ENCODE assay signal across 17 mouse cellular contexts in genomic region chr12:9872236-9872635, GRCm38 (mm10).
DNase-seq lines count a peak whose midpoint lies in the region; ATAC-seq lines count a peak whose summit lies in the region.
"Had no signal": no experiment of that assay in that cellular context is flagged by ENCODE, and none has a peak within 500 bp of the region (broad histone marks: within the 10 kb centered on the region; RNA-seq: fewer than 3 reads in every experiment).

No protein-coding gene starts in this region.

- H3K4me3 ChIP-seq in forebrain, embryonic 14.5 days (ENCODE audit: low read depth, low read length) = no peak overlapping the region
- H3K4me3 ChIP-seq in forebrain, embryonic 11.5 days (ENCODE audit: low read depth, low read length) = no peak overlapping the region
- H3K4me3 ChIP-seq: intestine, embryonic 15.5 days; limb, embryonic 12.5 days; midbrain, embryonic 10.5 days had no signal

- DNase-seq in forebrain, embryonic 14.5 days (ENCODE audit: low spot score) = peak; percentile 3
- no peak for DNase-seq in forebrain, embryonic 11.5 days (ENCODE audit: low spot score)
- peak; percentile 19 to 26 for DNase-seq in layer of hippocampus, postnatal 10 days (ENCODE audit: low spot score in 2 of 2)
- no peak for DNase-seq in layer of hippocampus, adult 8-10 months (ENCODE audit: low spot score in 2 of 2)
- peak; percentile 3 for DNase-seq in cerebellum, adult 11 months
- DNase-seq in cerebellum, postnatal 25 days = peak; percentile 56 to 67
- no peak for DNase-seq in thymus, adult 18-20 months
- DNase-seq: layer of hippocampus, postnatal 36 days; spleen, adult 18-20 months; thymus, postnatal 25 days had no signal

- no peaks in the 10 kb centered on the region for H3K4me1 ChIP-seq in forebrain, embryonic 14.5 days (ENCODE audit: control insufficient read depth, insufficient read depth, low read length)
- no peaks in the 10 kb centered on the region for H3K4me1 ChIP-seq in forebrain, embryonic 11.5 days (replicated peaks; ENCODE audit: control insufficient read depth, insufficient read depth, low read length)
- H3K4me1 ChIP-seq: intestine, embryonic 15.5 days; limb, embryonic 12.5 days; midbrain, embryonic 10.5 days had no signal

- 84% methylated on average over 4 of the region's 4 CpGs for WGBS in forebrain, embryonic 14.5 days
- 85% methylated on average over 4 of the region's 4 CpGs for WGBS in forebrain, embryonic 11.5 days

- no peaks in the 10 kb centered on the region for H3K27me3 ChIP-seq in forebrain, embryonic 14.5 days (replicated peaks; ENCODE audit: control insufficient read depth, insufficient read depth, low read length)
- no peaks in the 10 kb centered on the region for H3K27me3 ChIP-seq in forebrain, embryonic 11.5 days (ENCODE audit: control insufficient read depth, insufficient read depth, low read length)
- H3K27me3 ChIP-seq: intestine, embryonic 15.5 days; limb, embryonic 12.5 days had no signal

- no peaks in the 10 kb centered on the region for H3K9me3 ChIP-seq in forebrain, embryonic 14.5 days (replicated peaks; ENCODE audit: control insufficient read depth, low read length)
- H3K9me3 ChIP-seq in forebrain, embryonic 11.5 days (ENCODE audit: control insufficient read depth, low read length) = no peaks in the 10 kb centered on the region
- H3K9me3 ChIP-seq: intestine, embryonic 15.5 days; limb, embryonic 12.5 days; midbrain, embryonic 10.5 days had no signal

- ATAC-seq in forebrain, embryonic 14.5 days = no peak
- ATAC-seq in forebrain, embryonic 11.5 days (replicated peaks; ENCODE audit: low FRiP score) = no peak
- ATAC-seq in CD4-positive, CD25-positive, alpha-beta regulatory T cell, adult 4 months = no peak
- ATAC-seq: activated CD4-positive, CD25-positive, alpha-beta regulatory T cell, adult 4 months; intestine, embryonic 15.5 days had no signal

- H3K36me3 ChIP-seq in forebrain, embryonic 14.5 days (ENCODE audit: control insufficient read depth, insufficient read depth, low read length) = no peaks in the 10 kb centered on the region
- H3K36me3 ChIP-seq in forebrain, embryonic 11.5 days (ENCODE audit: control insufficient read depth, insufficient read depth, low read length) = no peaks in the 10 kb centered on the region
- H3K36me3 ChIP-seq: intestine, embryonic 15.5 days; limb, embryonic 12.5 days; midbrain, embryonic 10.5 days had no signal

- H3K9ac ChIP-seq in forebrain, embryonic 14.5 days (ENCODE audit: low read length) = no peak overlapping the region
- no peak overlapping the region for H3K9ac ChIP-seq in forebrain, embryonic 11.5 days (ENCODE audit: low read length)
- H3K9ac ChIP-seq: intestine, embryonic 15.5 days; limb, embryonic 12.5 days had no signal

- H3K4me2 ChIP-seq in forebrain, embryonic 14.5 days (ENCODE audit: low read length) = no peak overlapping the region
- no peak overlapping the region for H3K4me2 ChIP-seq in forebrain, embryonic 11.5 days (ENCODE audit: low read depth, low read length, severe bottlenecking)
- H3K4me2 ChIP-seq: heart, embryonic 11.5 days; intestine, embryonic 15.5 days; limb, embryonic 12.5 days had no signal

- H3K27ac ChIP-seq in forebrain, embryonic 14.5 days (ENCODE audit: low read depth, low read length) = no peak overlapping the region
- no peak overlapping the region for H3K27ac ChIP-seq in forebrain, embryonic 11.5 days (ENCODE audit: low read depth, low read length)
- H3K27ac ChIP-seq: intestine, embryonic 15.5 days; kidney, postnatal 0 days; limb, embryonic 12.5 days; midbrain, embryonic 10.5 days had no signal

Comparison
In these comparisons a context has a peak if more than half of its experiments do, and no peak if none do; other contexts are left out.
1. DNase-seq: peak in forebrain, embryonic 14.5 days (single experiment), layer of hippocampus, postnatal 10 days (2 of 2), cerebellum, adult 11 months (single experiment) and cerebellum, postnatal 25 days (2 of 2); none in forebrain, embryonic 11.5 days (single experiment), layer of hippocampus, adult 8-10 months (0 of 2) and thymus, adult 18-20 months (0 of 2).